Mouse (Mus musculus) layer of hippocampus, postnatal 25 days (tissue): Measurements from ENCODE around the gene Plin4. TPM values are rescaled to one million over a fixed set of nuclear protein-coding genes. Genes with fewer than 3 reads are reported as not detected.
"Not testable (repeated sequence)": the region's sequence is repeated elsewhere in the genome, so short reads cannot be mapped to it uniquely, and the experiment has no call there.

ENCODE experiments used
- DNase-seq, 2 experiments: peaks; one replicate each; pipeline ENCODE4 v3.0.0; 2022; ENCODE audit warnings: mixed read lengths in 2 of 2, low spot score in 1 of 2; ENCODE audit errors: extremely low spot score in 1 of 2
- total RNA-seq, 2 experiments: library from RNA; stranded (reverse); gene quantifications; 2 replicates each; pipeline ENCODE4 v1.2.3; 2021

Gene Plin4
- total RNA-seq, 2 experiments from 2014 or later = 0.68 to 2.4 TPM

DNA sequence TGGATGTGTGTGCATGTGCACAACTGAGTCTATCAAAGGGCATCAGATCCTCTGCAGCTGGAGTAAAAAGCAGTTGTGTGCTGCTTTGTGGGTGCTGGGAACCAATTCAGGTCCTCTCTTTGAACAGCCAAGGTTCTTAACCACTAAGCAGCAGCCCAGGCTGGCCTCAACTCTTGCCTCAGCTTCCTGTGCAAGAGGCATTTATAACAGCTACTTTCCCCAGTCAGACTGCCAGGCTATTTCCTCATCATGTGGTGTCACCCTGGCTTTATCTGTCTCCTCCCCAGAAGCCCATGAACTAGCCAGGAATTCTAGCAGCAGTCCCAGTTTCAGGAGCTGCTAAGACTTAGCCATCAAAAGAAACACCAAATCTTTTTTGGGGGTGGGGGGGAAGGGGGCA, 43.2 kb downstream of the Plin4 start:
- DNase-seq = no peak

DNA sequence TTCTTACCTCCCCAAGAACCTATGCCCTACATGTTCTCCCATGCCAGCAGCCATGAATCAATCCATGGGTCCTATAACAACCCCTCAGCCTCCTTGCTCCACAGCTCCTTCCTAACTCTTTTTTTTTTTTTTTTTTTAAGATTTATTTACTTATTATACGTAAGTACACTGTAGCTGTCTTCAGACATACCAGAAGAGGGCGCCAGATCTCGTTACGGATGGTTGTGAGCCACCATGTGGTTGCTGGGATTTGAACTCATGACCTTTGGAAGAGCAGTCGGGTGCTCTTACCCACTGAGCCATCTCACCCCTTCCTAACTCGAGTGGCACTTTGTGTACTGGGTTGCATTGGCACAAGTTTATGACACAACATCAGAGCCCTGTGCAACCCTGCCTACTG, 43.9 kb downstream of the Plin4 start:
- not testable (repeated sequence) for DNase-seq

DNA sequence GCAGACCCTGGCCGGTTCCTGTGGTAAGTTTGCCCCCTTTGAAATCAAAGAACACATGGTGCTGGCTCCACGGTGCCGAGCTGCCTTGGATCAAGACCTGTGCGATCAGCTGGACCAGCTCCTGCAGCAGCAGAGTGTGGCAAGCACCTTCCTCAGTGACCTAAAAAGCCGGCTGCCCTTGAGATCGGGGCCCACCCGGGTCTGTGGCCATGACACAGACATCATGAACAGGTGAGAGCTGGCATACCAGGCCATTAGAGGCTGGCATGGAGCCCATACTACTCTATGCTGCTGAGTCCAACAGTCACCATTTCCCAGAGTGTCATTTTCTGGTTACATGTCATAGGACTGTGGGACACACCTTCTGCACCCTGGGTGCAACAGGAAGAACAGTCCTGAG, 47.5 kb downstream of the Plin4 start:
- DNase-seq = no peak

DNA sequence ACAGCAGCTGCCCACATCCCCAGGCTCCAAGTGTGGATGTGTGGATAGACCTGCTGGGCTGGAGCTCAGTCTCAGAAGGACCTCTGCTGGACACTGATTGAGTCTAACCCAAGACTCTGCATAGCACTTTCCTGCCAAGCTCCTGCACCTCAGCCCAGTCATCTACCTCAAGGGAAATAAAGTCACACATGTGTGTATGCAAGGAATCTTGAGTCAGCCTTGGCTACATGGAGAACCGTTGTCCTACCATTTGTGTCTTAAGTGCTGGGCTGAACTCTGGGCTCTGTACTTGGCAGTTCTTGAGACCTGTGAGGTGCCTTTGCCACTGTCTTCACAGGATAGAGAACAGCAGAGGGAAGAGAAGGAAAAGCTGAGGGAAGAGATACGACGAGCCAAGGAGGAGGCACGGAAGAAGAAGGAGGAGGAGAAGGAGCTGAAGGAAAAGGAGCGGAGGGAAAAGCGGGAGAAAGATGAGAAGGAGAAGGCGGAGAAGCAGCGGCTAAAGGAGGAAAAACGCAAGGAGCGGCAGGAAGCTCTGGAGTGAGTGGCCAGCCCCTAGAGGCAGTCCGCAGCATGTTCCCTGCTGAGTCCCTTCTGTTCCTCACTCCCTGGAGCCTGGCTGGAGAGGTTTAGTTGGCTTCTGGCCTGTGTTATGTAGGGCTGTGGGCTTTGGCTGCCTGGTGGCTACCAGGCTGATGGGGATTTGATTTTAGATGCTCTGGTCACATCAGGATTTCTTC, 52.1 kb downstream of the Plin4 start:
- DNase-seq = no peak

DNA sequence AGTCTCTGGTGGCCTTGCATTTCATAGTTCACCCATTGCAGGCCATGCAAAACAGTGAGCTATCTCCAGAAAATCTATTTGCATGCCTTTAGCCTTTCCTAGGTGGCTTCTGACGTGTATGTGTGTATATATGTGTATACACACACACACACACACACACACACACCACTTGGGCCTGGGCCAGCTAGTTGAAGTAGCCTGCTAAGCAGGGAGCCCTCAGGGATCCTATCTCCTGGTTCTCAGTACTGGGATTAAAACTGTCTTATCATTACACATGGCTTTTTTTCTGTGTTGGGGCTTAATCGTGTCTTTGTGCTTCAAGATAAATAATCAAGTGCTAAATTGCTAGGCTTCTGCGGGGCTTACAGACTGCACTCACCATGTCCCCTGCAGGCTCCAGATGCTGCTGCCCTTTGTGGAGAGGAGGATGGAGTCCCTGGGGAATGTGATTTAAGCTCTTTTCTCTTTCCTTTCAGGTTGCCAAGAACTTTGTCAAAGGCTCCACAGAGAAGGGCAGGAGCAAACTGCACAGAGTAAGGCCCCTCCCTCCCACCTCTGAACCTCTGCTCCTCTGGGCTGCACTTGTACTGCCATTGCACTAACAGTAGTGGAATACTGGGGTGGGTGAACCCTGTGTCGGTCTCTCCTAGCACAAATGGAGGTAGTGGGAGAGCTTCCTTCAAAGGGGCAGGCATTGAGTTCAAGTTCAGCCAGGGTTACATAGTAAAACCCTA, 53.5 kb downstream of the Plin4 start:
- no peak for DNase-seq

DNA sequence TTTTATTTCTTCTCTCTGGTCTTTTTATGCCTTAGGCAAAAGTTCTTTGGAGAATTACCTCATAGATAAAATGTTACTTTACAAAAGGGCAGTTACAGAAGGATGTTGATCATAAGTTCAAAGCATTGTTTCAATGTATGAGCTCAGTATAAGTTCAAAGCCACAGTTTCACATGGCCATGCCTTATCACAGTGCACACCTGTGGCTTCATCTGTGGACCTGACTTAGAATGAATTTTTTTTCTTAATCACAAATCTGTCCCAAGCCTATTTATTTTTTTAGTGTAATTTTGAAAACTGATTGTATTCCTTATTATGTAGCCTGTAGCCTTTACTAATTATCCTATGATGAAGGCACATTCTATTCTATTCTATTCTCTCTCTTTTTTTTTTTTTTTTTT, 54.7 kb downstream of the Plin4 start:
- DNase-seq = no peak

DNA sequence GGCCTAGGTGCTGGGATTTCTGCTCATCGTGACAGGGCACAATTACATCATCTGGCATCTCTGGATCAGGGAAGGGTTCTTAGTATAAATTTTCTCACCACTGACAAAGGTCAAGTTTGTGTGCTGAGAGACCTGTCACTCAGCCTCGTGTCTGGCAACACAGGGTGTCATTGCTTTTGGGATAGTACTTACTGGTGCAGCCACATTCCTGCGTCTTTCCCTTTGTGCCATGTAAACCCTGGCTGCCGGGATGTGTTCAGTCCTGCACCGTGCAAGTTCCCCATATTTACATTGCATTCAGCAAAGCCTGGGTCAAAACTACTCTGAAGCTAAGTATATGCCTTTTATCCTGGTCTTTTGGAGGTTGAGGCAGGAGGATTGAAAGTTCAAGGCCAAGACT, 58.2 kb downstream of the Plin4 start:
- no peak for DNase-seq

Other genes starting within 250 kb of the Plin4 start
- gene Zfp119a, start 230.9 kb downstream of the Plin4 start, total RNA-seq = 1 to 10 TPM; 6.1 to 7.0 TPM
- gene Zfp959, start 217.7 kb downstream of the Plin4 start, total RNA-seq = 1 to 10 TPM; 5.8 TPM
- gene Zfp119b, start 160.3 kb downstream of the Plin4 start, total RNA-seq = 1 to 10 TPM; 3.1 to 3.4 TPM
- gene Ebi3, start 157.2 kb downstream of the Plin4 start, total RNA-seq = 1 to 10 TPM; 2.3 to 2.8 TPM
- 10 to 100 TPM; 16.7 to 16.9 TPM for gene Yju2, start 150.7 kb downstream of the Plin4 start, total RNA-seq
- 10 to 100 TPM; 24.3 to 29.0 TPM for gene Shd, start 139.3 kb downstream of the Plin4 start, total RNA-seq
- gene Fsd1, start 123.3 kb downstream of the Plin4 start, total RNA-seq = 10 to 100 TPM; 72.4 to 82.6 TPM
- 1 to 10 TPM; 2.7 to 3.2 TPM for gene Stap2, start 104.2 kb downstream of the Plin4 start, total RNA-seq
- 100 to 1,000 TPM; 110 to 116 TPM for gene Mpnd, start 104.1 kb downstream of the Plin4 start, total RNA-seq
- gene Sh3gl1, start 73.2 kb downstream of the Plin4 start, total RNA-seq = 10 to 100 TPM; 63.1 to 64.0 TPM
- 1 to 10 TPM; 3.9 to 4.9 TPM for gene Chaf1a, start 69.4 kb downstream of the Plin4 start, total RNA-seq
- gene Ubxn6, start 34.8 kb downstream of the Plin4 start, total RNA-seq = 10 to 100 TPM; 83.3 to 87.4 TPM
- 100 to 1,000 TPM in 1 of 2 experiments, 10 to 100 TPM in 1; 96.4 to 126 TPM for gene Hdgfl2, start 30.2 kb downstream of the Plin4 start, total RNA-seq
- gene Plin5, start 7.8 kb upstream of the Plin4 start, total RNA-seq = under 1 TPM; 0.30 to 0.85 TPM
- 1 to 10 TPM; 1.1 to 1.4 TPM for gene Lrg1, start 12.2 kb upstream of the Plin4 start, total RNA-seq
- gene Sema6b, start 30.5 kb upstream of the Plin4 start, total RNA-seq = 100 to 1,000 TPM; 141 to 143 TPM
- 1 to 10 TPM; 5.4 to 6.6 TPM for gene Tnfaip8l1, start 52.7 kb upstream of the Plin4 start, total RNA-seq
- 10 to 100 TPM; 39.4 to 41.4 TPM for gene Mydgf, start 74.1 kb upstream of the Plin4 start, total RNA-seq
- 10 to 100 TPM; 64.7 to 67.3 TPM for gene Dpp9, start 109.1 kb upstream of the Plin4 start, total RNA-seq
- gene Fem1a, start 147.0 kb upstream of the Plin4 start, total RNA-seq = 10 to 100 TPM; 36.1 to 37.0 TPM
- gene Ticam1, start 167.0 kb upstream of the Plin4 start, total RNA-seq = 1 to 10 TPM; 5.5 to 6.0 TPM
- gene Plin3, start 183.1 kb upstream of the Plin4 start, total RNA-seq = 10 to 100 TPM; 14.6 to 16.7 TPM
- not detected for gene Arrdc5, start 190.5 kb upstream of the Plin4 start, total RNA-seq
- gene Uhrf1, start 193.5 kb upstream of the Plin4 start, total RNA-seq = 1 to 10 TPM; 1.7 to 2.0 TPM
- gene Kdm4b, start 216.3 kb upstream of the Plin4 start, total RNA-seq = 10 to 100 TPM; 92.0 to 93.4 TPM